Mouse (Mus musculus) olfactory bulb, adult 2 months (tissue): ENCODE measurements at regions not wholly inside any gene's neighbourhood (a gene's known extent, or its start where the extent isn't known, plus 50 kb on each side); places are given as distances from the start of the nearest gene placed in this dataset.

Source experiments
- CTCF ChIP-seq: fragments of 200-500 bp; IDR thresholded peaks from 2 replicates; pipeline ENCODE4 v1.5.1; 2012; ENCODE audit warnings: low read depth, mild to moderate bottlenecking, low read length, moderate library complexity; ENCODE audit not compliant: insufficient read depth
- POLR2A ChIP-seq: fragments of 200-500 bp; IDR thresholded peaks from 2 replicates; pipeline ENCODE4 v1.6.1; 2012; ENCODE audit warnings: mild to moderate bottlenecking, low read depth, low read length, moderate library complexity; ENCODE audit not compliant: insufficient read depth

DNA sequence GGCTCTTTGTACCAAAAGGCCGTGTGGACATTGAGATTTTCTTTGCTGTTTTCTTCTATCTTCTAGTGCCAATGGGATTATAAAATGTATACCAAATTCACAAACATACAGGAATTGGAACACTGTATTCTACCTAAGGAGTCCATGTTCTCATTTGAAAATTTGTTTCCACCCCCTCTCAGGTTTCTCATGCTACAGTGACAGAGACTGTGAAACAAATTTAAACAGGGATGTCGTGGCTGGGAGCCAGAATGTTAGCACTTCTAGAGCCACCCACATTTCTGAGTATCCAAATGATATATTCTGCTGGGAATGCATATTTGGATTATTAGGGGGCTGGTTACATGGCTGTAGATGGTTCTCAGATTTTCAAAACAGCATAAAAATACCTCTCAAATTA is 124.4 kb upstream of the Mamld1 start:
- no peak for TF ChIP-seq CTCF
- TF ChIP-seq POLR2A = no peak
